Mouse (Mus musculus): ENCODE data around the gene Ugt1a8. TPM values are rescaled to one million over a fixed set of nuclear protein-coding genes. Genes with fewer than 3 reads are reported as not detected.
"Not testable (repeated sequence)": the region's sequence is repeated elsewhere in the genome, so short reads cannot be mapped to it uniquely, and the experiment has no call there.

Ugt1a8 gene
- polyA plus RNA-seq, 1 experiment from 2014 or later, result not detected

DNA sequence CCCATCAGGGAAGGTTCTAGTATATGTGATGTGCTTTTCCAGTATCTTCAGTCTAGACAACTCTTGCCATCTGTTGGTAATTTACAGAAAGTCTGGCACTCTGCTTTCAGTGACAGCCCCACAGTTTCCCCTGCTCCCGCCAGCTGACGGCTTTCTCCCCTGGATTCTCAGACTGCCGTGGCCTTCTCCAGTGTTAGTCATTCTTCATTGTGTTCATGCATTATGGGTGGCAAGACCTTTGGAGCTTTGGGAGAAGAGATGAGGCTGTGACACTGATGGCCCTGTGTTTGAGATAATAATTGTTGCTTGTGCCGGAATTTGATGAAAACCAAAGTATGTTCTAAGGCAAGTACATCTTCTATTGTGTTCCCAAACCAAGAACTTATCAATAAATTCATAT is 131.0 kb downstream of the Ugt1a8 start:
- no peak overlapping the region for H3K4me3 ChIP-seq
- no peaks in the 10 kb centered on the region for H3K27me3 ChIP-seq
- H3K36me3 ChIP-seq, result no peaks in the 10 kb centered on the region
- WGBS, result 54% methylated on average over 4 of the region's 4 CpGs
- H3K4me2 ChIP-seq, result no peak overlapping the region
- no peak for ATAC-seq (ENCODE audit: low FRiP score)
- no peak overlapping the region for H3K9ac ChIP-seq
- no peak overlapping the region for H3K27ac ChIP-seq
- no peaks in the 10 kb centered on the region for H3K4me1 ChIP-seq (replicated peaks)
- H3K9me3 ChIP-seq, result peaks cover 42% of the 10 kb centered on the region

DNA sequence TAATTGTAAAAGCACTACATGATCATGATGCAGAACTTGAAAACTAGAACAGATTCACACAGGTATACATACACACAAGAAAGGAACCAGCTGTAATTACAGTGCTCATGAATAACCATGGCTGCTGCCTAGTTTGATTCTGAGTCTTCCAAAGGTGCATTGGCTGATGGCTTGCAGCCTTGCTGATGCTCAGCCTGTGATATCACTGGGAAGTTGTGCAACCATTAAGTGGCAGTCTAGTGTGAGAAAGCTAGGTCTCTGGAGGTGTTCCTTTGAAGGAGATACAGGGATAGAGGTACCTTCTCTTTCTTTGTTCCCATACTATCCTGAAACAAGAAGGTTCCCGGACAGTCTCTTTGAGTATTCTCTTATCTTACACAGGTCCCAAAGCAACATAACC is 131.4 kb downstream of the Ugt1a8 start:
- Histone ChIP-seq H3K27me3 (no peaks in the 10 kb centered on the region), H3K36me3 (no peaks in the 10 kb centered on the region), H3K27ac (no peak overlapping the region), H3K9me3 (peaks cover 37% of the 10 kb centered on the region), H3K9ac (no peak overlapping the region), H3K4me3 (no peak overlapping the region), H3K4me1 (replicated peaks) (no peaks in the 10 kb centered on the region), H3K4me2 (no peak overlapping the region)
- 14% methylated on average over 1 of the region's 1 CpGs for WGBS
- no peak for ATAC-seq (ENCODE audit: low FRiP score)

DNA sequence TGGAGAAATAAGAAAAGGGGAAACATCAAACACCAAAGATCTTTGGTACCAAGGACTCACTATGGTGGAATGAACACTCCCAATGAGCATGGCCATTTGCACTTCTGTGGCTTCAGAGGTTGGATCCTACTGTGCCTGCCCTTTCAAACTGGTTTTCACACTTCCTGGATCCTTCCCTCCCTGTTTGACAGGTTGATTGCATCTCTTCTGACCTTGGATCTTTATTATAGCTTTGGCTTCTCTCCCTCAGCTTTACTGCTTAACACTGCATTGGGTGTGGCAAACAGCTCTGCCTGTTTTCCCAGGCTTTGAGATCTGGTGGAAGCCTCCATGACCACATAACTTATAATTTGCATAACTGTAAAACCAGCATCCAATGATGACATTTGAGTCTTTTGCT is 132.7 kb downstream of the Ugt1a8 start:
- Histone ChIP-seq H3K27ac (no peak overlapping the region), H3K9ac (no peak overlapping the region), H3K4me3 (no peak overlapping the region), H3K4me1 (replicated peaks) (no peaks in the 10 kb centered on the region), H3K4me2 (no peak overlapping the region), H3K9me3 (peaks cover 27% of the 10 kb centered on the region), H3K36me3 (no peaks in the 10 kb centered on the region), H3K27me3 (no peaks in the 10 kb centered on the region)
- ATAC-seq (ENCODE audit: low FRiP score), result no peak

- H3K27me3 ChIP-seq, result no peaks in the 10 kb centered on the region
- WGBS, result 54% methylated on average over 2 of the region's 2 CpGs
- H3K36me3 ChIP-seq, result no peaks in the 10 kb centered on the region
- no peak overlapping the region for H3K4me2 ChIP-seq
- ATAC-seq (ENCODE audit: low FRiP score), result no peak
- H3K9ac ChIP-seq, result no peak overlapping the region
- H3K4me1 ChIP-seq (replicated peaks), result no peaks in the 10 kb centered on the region
- H3K9me3 ChIP-seq, result peaks cover 29% of the 10 kb centered on the region
- H3K27ac ChIP-seq, result no peak overlapping the region
- H3K4me3 ChIP-seq, result no peak overlapping the region
These were observed 134.6 kb downstream of the Ugt1a8 start for GRCm38 (mm10) chr1:88222216-88222615.

DNA sequence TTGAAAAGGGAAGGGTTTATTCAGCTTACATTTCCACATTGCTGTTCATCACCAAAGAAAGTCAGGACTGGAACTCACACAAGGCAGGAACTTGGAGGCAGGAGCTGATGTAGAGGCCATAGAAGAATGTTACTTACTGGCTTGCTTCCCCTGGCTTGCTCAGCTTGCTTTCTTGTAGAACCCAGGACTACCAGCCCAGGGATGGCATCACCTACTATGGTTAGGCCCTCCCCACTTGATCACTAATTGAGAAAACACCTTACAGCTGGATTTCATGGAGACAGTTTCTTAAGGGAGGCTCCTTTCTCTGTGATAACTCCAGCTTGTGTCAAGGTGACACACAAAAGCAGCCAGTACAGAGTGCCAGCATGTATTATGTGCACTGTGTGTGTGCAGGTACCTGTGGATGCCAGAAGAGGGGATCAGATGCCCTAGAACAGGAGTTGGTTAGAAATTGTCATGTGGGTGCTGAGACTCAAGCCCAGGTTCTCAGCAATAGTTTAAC is 135.4 kb downstream of the Ugt1a8 start:
- H3K9ac ChIP-seq; ATAC-seq (ENCODE audit: low FRiP score): not testable (repeated sequence)
- peaks cover 33% of the 10 kb centered on the region for H3K9me3 ChIP-seq

GRCm38 (mm10) chr1:88223591-88223990 is 136.0 kb downstream of the Ugt1a8 start:
- no peaks in the 10 kb centered on the region for H3K36me3 ChIP-seq
- no peak for ATAC-seq (ENCODE audit: low FRiP score)
- H3K27ac ChIP-seq, result no peak overlapping the region
- H3K27me3 ChIP-seq, result no peaks in the 10 kb centered on the region
- H3K9me3 ChIP-seq, result peaks cover 38% of the 10 kb centered on the region
- WGBS, result 62% methylated on average over 1 of the region's 1 CpGs
- no peak overlapping the region for H3K9ac ChIP-seq
- H3K4me1 ChIP-seq (replicated peaks), result no peaks in the 10 kb centered on the region
- H3K4me3 ChIP-seq, result no peak overlapping the region
- H3K4me2 ChIP-seq, result no peak overlapping the region

More for the DNA sequence above, 135.4 kb downstream of the Ugt1a8 start:
- H3K27me3 ChIP-seq; H3K4me3 ChIP-seq; H3K27ac ChIP-seq; H3K4me2 ChIP-seq; H3K36me3 ChIP-seq; H3K4me1 ChIP-seq (replicated peaks): not testable (repeated sequence)

GRCm38 (mm10) chr1:88224029-88224776 is 136.6 kb downstream of the Ugt1a8 start:
- no peaks in the 10 kb centered on the region for H3K4me1 ChIP-seq (replicated peaks)
- H3K4me2 ChIP-seq, result no peak overlapping the region
- 66% methylated on average over 2 of the region's 2 CpGs for WGBS
- peaks cover 44% of the 10 kb centered on the region for H3K9me3 ChIP-seq
- no peaks in the 10 kb centered on the region for H3K27me3 ChIP-seq
- H3K36me3 ChIP-seq, result no peaks in the 10 kb centered on the region
- no peak overlapping the region for H3K9ac ChIP-seq
- no peak overlapping the region for H3K27ac ChIP-seq
- H3K4me3 ChIP-seq, result no peak overlapping the region
- no peak for ATAC-seq (ENCODE audit: low FRiP score)

DNA sequence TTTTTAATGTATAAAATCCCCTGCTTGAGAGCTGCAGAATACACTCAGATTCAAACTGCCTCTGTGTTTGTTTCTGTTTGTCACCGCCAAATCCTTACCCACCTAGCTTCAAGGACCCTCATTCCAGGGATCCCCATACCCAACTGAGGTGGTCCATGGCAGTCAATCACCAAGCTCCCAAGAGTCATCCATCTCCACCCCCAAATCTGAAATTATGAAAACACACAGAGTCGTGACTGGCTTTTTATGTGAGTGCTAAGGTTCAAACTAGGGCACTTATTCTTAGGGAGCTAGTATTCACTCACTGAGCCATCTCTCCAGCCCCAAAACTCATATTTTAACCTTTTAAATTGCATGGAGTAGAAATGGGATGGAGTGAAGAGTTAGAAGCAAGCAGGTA is 137.7 kb downstream of the Ugt1a8 start:
- H3K4me2 ChIP-seq; ATAC-seq (ENCODE audit: low FRiP score); H3K4me1 ChIP-seq (replicated peaks); H3K27ac ChIP-seq; H3K9ac ChIP-seq; H3K36me3 ChIP-seq; H3K27me3 ChIP-seq; H3K4me3 ChIP-seq: not testable (repeated sequence)
- peaks cover 55% of the 10 kb centered on the region for H3K9me3 ChIP-seq
- WGBS, result 40% methylated on average over 2 of the region's 2 CpGs

- H3K9me3 ChIP-seq, result peaks cover 59% of the 10 kb centered on the region
- no peaks in the 10 kb centered on the region for H3K36me3 ChIP-seq
- no peak overlapping the region for H3K4me2 ChIP-seq
- H3K9ac ChIP-seq, result no peak overlapping the region
- no peaks in the 10 kb centered on the region for H3K4me1 ChIP-seq (replicated peaks)
- H3K27me3 ChIP-seq, result no peaks in the 10 kb centered on the region
- no peak overlapping the region for H3K4me3 ChIP-seq
- ATAC-seq (ENCODE audit: low FRiP score), result no peak
- H3K27ac ChIP-seq, result no peak overlapping the region
These were observed 138.1 kb downstream of the Ugt1a8 start for GRCm38 (mm10) chr1:88225741-88226140.

GRCm38 (mm10) chr1:88226670-88227379 is 139.2 kb downstream of the Ugt1a8 start, which contains the start of gene Mroh2a:
TSS of gene Mroh2a (plus strand) at chr1:88226986.
- no peak within 1 kb of the TSS for H3K27ac ChIP-seq

DNA sequence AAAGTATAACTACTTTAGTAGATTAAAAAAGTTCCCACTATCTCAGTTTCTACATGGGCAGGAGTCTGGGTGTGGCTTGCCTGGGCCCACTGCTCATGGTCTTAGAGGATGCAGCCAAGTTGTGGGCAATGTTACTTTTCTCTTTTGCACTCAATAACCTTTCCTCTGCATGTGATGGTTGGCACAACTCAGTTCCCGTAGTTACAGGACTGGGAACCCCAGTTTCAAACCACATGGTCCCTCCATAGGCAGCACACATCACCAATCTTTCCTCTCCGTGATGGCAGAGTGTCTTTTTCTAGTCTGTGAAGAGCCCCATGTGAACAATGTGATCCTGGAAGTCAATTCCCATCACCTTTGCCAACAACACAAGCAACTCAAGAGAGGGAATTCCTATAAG is 139.9 kb downstream of the Ugt1a8 start:
- no peaks in the 10 kb centered on the region for H3K27me3 ChIP-seq
- no peak overlapping the region for H3K4me3 ChIP-seq
- no peak overlapping the region for H3K27ac ChIP-seq
- H3K4me1 ChIP-seq (replicated peaks), result no peaks in the 10 kb centered on the region
- no peak for ATAC-seq (ENCODE audit: low FRiP score)
- H3K9ac ChIP-seq, result no peak overlapping the region
- H3K9me3 ChIP-seq, result peaks cover 73% of the 10 kb centered on the region
- 57% methylated on average over 2 of the region's 2 CpGs for WGBS
- H3K4me2 ChIP-seq, result no peak overlapping the region
- H3K36me3 ChIP-seq, result no peaks in the 10 kb centered on the region

More at GRCm38 (mm10) chr1:88226670-88227379, 139.2 kb downstream of the Ugt1a8 start, which contains the start of gene Mroh2a:
- 52% methylated on average over 5 of the region's 5 CpGs for WGBS
- Histone ChIP-seq H3K9me3 (peaks cover 70% of the 10 kb centered on the region), H3K9ac (no peak within 1 kb of the TSS), H3K4me3 (no peak within 1 kb of the TSS), H3K4me1 (replicated peaks) (no peaks in the 10 kb centered on the region), H3K36me3 (no peaks in the 10 kb centered on the region), H3K27me3 (no peaks in the 10 kb centered on the region), H3K4me2 (no peak within 1 kb of the TSS)
- ATAC-seq (ENCODE audit: low FRiP score), result no peak

DNA sequence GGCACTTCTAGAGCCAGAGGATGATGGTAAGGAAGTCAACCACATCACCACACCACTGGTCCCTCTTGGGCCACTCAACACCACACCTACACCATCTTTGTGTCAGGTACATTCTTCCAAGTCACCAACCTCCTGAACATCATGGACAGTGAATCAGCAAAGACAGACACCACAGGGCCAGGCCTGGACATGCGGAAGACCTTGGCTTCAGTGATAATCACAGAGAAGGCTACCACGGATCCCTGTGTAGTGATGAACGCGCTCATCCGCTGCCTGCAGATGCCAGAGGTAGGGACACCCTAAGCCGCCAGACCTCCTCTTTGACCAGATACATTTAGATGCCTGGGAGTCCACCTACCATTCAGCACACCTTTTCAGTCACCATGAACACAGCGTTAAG is 140.5 kb downstream of the Ugt1a8 start:
- Histone ChIP-seq H3K9me3 (peaks cover 79% of the 10 kb centered on the region), H3K27ac (no peak overlapping the region), H3K9ac (no peak overlapping the region), H3K4me1 (replicated peaks) (no peaks in the 10 kb centered on the region), H3K4me2 (no peak overlapping the region), H3K27me3 (no peaks in the 10 kb centered on the region), H3K4me3 (no peak overlapping the region), H3K36me3 (no peaks in the 10 kb centered on the region)
- ATAC-seq (ENCODE audit: low FRiP score), result no peak
- WGBS, result 74% methylated on average over 7 of the region's 7 CpGs

DNA sequence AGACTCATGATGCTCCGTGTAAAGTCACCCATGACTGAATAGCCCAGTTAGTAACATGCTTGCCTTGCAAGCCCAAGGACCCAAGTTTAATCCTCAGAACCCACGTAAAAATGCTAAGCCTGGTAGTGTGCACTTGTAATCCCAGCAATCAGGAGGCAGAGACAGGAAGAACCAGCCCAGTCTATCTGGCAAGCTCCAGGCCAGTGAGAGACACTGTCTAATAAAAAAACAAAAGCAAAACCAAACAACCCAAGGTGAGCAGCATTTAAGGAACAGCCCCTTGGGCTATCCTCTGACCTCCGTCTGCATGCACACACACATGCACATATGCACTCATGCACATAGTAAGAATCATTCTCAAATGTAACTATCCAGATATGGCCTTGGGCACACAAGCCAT is 142.0 kb downstream of the Ugt1a8 start:
- Histone ChIP-seq H3K9ac (no peak overlapping the region), H3K36me3 (no peaks in the 10 kb centered on the region), H3K9me3 (peaks cover 94% of the 10 kb centered on the region), H3K4me3 (no peak overlapping the region), H3K4me2 (no peak overlapping the region), H3K4me1 (replicated peaks) (no peaks in the 10 kb centered on the region), H3K27ac (no peak overlapping the region), H3K27me3 (no peaks in the 10 kb centered on the region)
- no peak for ATAC-seq (ENCODE audit: low FRiP score)
- WGBS, result 81% methylated on average over 3 of the region's 3 CpGs

Measured in hindbrain, embryonic 13.5 days (tissue).